Mouse (Mus musculus) stomach, postnatal 0 days (tissue): ENCODE data around the gene Nsd2. TPM values are rescaled to one million over a fixed set of nuclear protein-coding genes. Genes with fewer than 3 reads are reported as not detected.

Experiments
- ATAC-seq: fragments of 200-750 bp; cut with Nextera tagmentation; 2 replicates; pipeline ENCODE4 v1.8.0; 2017; ENCODE audit not compliant: low FRiP score, low TSS enrichment
- DNase-seq: peaks from one replicate; pipeline ENCODE4 v3.0.0-alpha.2; 2016; ENCODE audit warnings: low spot score
- H3K27ac ChIP-seq: fragments of 300-500 bp; sonication (generic); replicated peaks from 2 replicates; pipeline ENCODE4 v1.5.1; 2014; ENCODE audit warnings: mild to moderate bottlenecking, control low read depth
- H3K27me3 ChIP-seq: fragments of 300-500 bp; sonication (generic); 2 replicates; pipeline ENCODE4 v1.6.1; 2014; ENCODE audit warnings: low read length; ENCODE audit not compliant: control insufficient read depth, insufficient read depth
- H3K36me3 ChIP-seq: fragments of 300-500 bp; sonication (generic); 2 replicates; pipeline ENCODE4 v1.6.1; 2014; ENCODE audit warnings: low read length, mixed read lengths; ENCODE audit not compliant: control insufficient read depth, insufficient read depth
- H3K4me1 ChIP-seq: fragments of 300-500 bp; sonication (generic); replicated peaks from 2 replicates; pipeline ENCODE4 v1.6.1; 2014; ENCODE audit warnings: antibody characterized with exemption; ENCODE audit not compliant: control insufficient read depth, insufficient read depth
- H3K4me2 ChIP-seq: fragments of 300-500 bp; sonication (generic); replicated peaks from 2 replicates; pipeline ENCODE4 v1.6.1; 2014; ENCODE audit warnings: low read depth, mild to moderate bottlenecking, control low read depth, moderate library complexity
- H3K4me3 ChIP-seq: fragments of 300-500 bp; sonication (generic); 2 replicates; pipeline ENCODE4 v1.5.1; 2014; ENCODE audit warnings: low read depth, low read length, control low read depth
- H3K9ac ChIP-seq: fragments of 300-500 bp; sonication (generic); 2 replicates; pipeline ENCODE4 v1.6.1; 2014; ENCODE audit warnings: mild to moderate bottlenecking, low read length, control low read depth, mixed read lengths
- H3K9me3 ChIP-seq: fragments of 300-500 bp; sonication (generic); 2 replicates; pipeline ENCODE4 v1.6.1; 2016; ENCODE audit warnings: low read length; ENCODE audit not compliant: control insufficient read depth
- CTCF ChIP-seq: IDR thresholded peaks from 2 replicates; pipeline ENCODE4 v1.5.1; 2016; ENCODE audit warnings: antibody characterized with exemption, low read depth, mild to moderate bottlenecking, moderate library complexity
- EP300 ChIP-seq: optimal IDR thresholded peaks from 2 replicates; pipeline ENCODE3; 2016; ENCODE audit warnings: antibody characterized with exemption
- WGBS: fragments of 180-500 bp; shearing (Covaris S2); extraction: QIAGEN DNeasy Blood & Tissue Kit; methylation state at CpG from one replicate; pipeline ENCODE4 v1.1.7; 2014; 5-methylcytosine and 5-hydroxymethylcytosine counted together
- polyA plus RNA-seq: library from polyadenylated mRNA; unstranded; fragments of >200 nt; fragmentation: Nextera tagmentation; extraction: Ambion mirVana; gene quantifications from 2 replicates; pipeline ENCODE4 v1.2.1, GENCODE M21; 2015

The Nsd2 gene
- polyA plus RNA-seq, 1 experiment from 2014 or later: 10.3 TPM

- H3K9me3 ChIP-seq: no peaks in the 10 kb centered on the region
- ATAC-seq: peak; percentile 58
- H3K4me2 ChIP-seq: peak overlapping the region; percentile 82
- peak overlapping the region; percentile 94 for H3K27ac ChIP-seq
- H3K4me3 ChIP-seq: peak overlapping the region; percentile 98
- no peaks in the 10 kb centered on the region for H3K27me3 ChIP-seq
- WGBS: under 1% methylated on average over 89 of the region's 121 CpGs
- H3K4me1 ChIP-seq: no peaks in the 10 kb centered on the region
- peak overlapping the region; percentile 90 for H3K9ac ChIP-seq
- TF ChIP-seq CTCF (no peak), EP300 (no peak)
- no peaks in the 10 kb centered on the region for H3K36me3 ChIP-seq
- peak; percentile 80 for DNase-seq
Measured at GRCm38 (mm10) chr5:33820733-33821621, 452 bp downstream of the Nsd2 start.

GRCm38 (mm10) chr5:33821901-33822427 lies 1.4 kb downstream of the Nsd2 start:
- WGBS: 24% methylated on average over 2 of the region's 2 CpGs
- ATAC-seq (no peak), DNase-seq (no peak)
- H3K27me3 ChIP-seq: no peaks in the 10 kb centered on the region
- H3K9me3 ChIP-seq: no peaks in the 10 kb centered on the region
- H3K4me1 ChIP-seq: no peaks in the 10 kb centered on the region
- no peak overlapping the region for H3K27ac ChIP-seq
- TF ChIP-seq CTCF: no peak
- no peak for TF ChIP-seq EP300
- H3K36me3 ChIP-seq: no peaks in the 10 kb centered on the region
- peak overlapping the region; percentile 98 for H3K4me3 ChIP-seq
- no peak overlapping the region for H3K9ac ChIP-seq
- peak overlapping the region; percentile 82 for H3K4me2 ChIP-seq

- H3K9me3 ChIP-seq: no peaks in the 10 kb centered on the region
- TF ChIP-seq EP300 (no peak), CTCF (no peak)
- no peaks in the 10 kb centered on the region for H3K36me3 ChIP-seq
- DNase-seq (no peak), ATAC-seq (no peak)
- no peaks in the 10 kb centered on the region for H3K27me3 ChIP-seq
- H3K4me2 ChIP-seq: no peak overlapping the region
- no peaks in the 10 kb centered on the region for H3K4me1 ChIP-seq
- H3K9ac ChIP-seq: no peak overlapping the region
- 36% methylated on average over 3 of the region's 3 CpGs for WGBS
- no peak overlapping the region for H3K27ac ChIP-seq
- no peak overlapping the region for H3K4me3 ChIP-seq
Measured at GRCm38 (mm10) chr5:33822456-33822855, 1.9 kb downstream of the Nsd2 start.

GRCm38 (mm10) chr5:33826001-33826400 lies 5.5 kb downstream of the Nsd2 start:
- Histone ChIP-seq H3K27ac (no peak overlapping the region), H3K27me3 (no peaks in the 10 kb centered on the region), H3K4me2 (no peak overlapping the region), H3K4me3 (no peak overlapping the region), H3K9me3 (no peaks in the 10 kb centered on the region), H3K36me3 (no peaks in the 10 kb centered on the region), H3K9ac (no peak overlapping the region), H3K4me1 (no peaks in the 10 kb centered on the region)
- ATAC-seq (no peak), DNase-seq (no peak)
- TF ChIP-seq EP300: no peak
- TF ChIP-seq CTCF: no peak

GRCm38 (mm10) chr5:33828107-33828506 lies 7.6 kb downstream of the Nsd2 start:
- ATAC-seq: no peak
- 86% methylated on average over 8 of the region's 8 CpGs for WGBS

GRCm38 (mm10) chr5:33829958-33830357 lies 9.4 kb downstream of the Nsd2 start:
- Histone ChIP-seq H3K4me3 (no peak overlapping the region), H3K27ac (no peak overlapping the region), H3K27me3 (no peaks in the 10 kb centered on the region), H3K36me3 (no peaks in the 10 kb centered on the region), H3K9ac (no peak overlapping the region), H3K4me2 (no peak overlapping the region), H3K9me3 (no peaks in the 10 kb centered on the region), H3K4me1 (no peaks in the 10 kb centered on the region)
- ATAC-seq (no peak), DNase-seq (no peak)
- TF ChIP-seq CTCF (no peak), EP300 (no peak)
- 86% methylated on average over 3 of the region's 3 CpGs for WGBS

More at GRCm38 (mm10) chr5:33828107-33828506, 7.6 kb downstream of the Nsd2 start:
- no peak overlapping the region for H3K4me2 ChIP-seq
- H3K27ac ChIP-seq: no peak overlapping the region
- no peaks in the 10 kb centered on the region for H3K9me3 ChIP-seq
- no peak for TF ChIP-seq EP300
- no peak for TF ChIP-seq CTCF
- H3K4me1 ChIP-seq: no peaks in the 10 kb centered on the region
- H3K4me3 ChIP-seq: no peak overlapping the region
- H3K9ac ChIP-seq: no peak overlapping the region
- no peak for DNase-seq
- H3K36me3 ChIP-seq: no peaks in the 10 kb centered on the region
- no peaks in the 10 kb centered on the region for H3K27me3 ChIP-seq
